Mouse (Mus musculus) myocyte (in vitro differentiated cells): ENCODE data around the gene Med28. TPM values are rescaled to one million over a fixed set of nuclear protein-coding genes. Genes with fewer than 3 reads are reported as not detected.

ENCODE experiments used
- H3K27me3 ChIP-seq: one replicate; pipeline ENCODE4 v1.6.1; 2011; ENCODE audit not compliant: control insufficient read depth, insufficient read depth, insufficient read length
- H3K36me3 ChIP-seq: one replicate; pipeline ENCODE4 v1.6.1; 2011; ENCODE audit not compliant: control insufficient read depth, insufficient read depth
- H3K4me2 ChIP-seq: one replicate; pipeline ENCODE4 v1.6.1; 2011; ENCODE audit warnings: low read depth, control low read depth
- H3K4me3 ChIP-seq: one replicate; pipeline ENCODE4 v1.5.1; 2011; ENCODE audit warnings: mild to moderate bottlenecking, control low read depth, moderate library complexity
- H3K79me2 ChIP-seq: one replicate; pipeline ENCODE4 v1.6.1; 2011; ENCODE audit not compliant: control insufficient read depth, insufficient read depth
- H3ac ChIP-seq: one replicate; pipeline ENCODE4 v1.6.1; 2011; ENCODE audit not compliant: control insufficient read depth, insufficient read length
- CEBPB ChIP-seq: IDR thresholded peaks from 2 replicates; pipeline ENCODE4 v1.6.1; 2011; ENCODE audit warnings: mild to moderate bottlenecking, moderate library complexity; ENCODE audit not compliant: poor library complexity, insufficient read depth, severe bottlenecking
- E2F4 ChIP-seq: IDR thresholded peaks from one replicate; pipeline ENCODE4 v1.6.1; 2011; ENCODE audit warnings: mild to moderate bottlenecking, control low read depth, moderate library complexity; ENCODE audit not compliant: insufficient read depth
- MAX ChIP-seq: IDR thresholded peaks from one replicate; pipeline ENCODE4 v1.6.1; 2011; ENCODE audit warnings: low read depth, mild to moderate bottlenecking, control low read depth
- MYOD1 ChIP-seq, 3 experiments: IDR thresholded peaks; one replicate each; pipeline ENCODE4 v1.6.1; 2011; ENCODE audit warnings: control low read depth in 2 of 3, low read depth in 2 of 3, mild to moderate bottlenecking in 2 of 3, moderate library complexity in 1 of 3; ENCODE audit not compliant: insufficient read length in 2 of 3, control insufficient read depth in 1 of 3
- MYOG ChIP-seq, 3 experiments: IDR thresholded peaks; one replicate each; pipeline ENCODE4 v1.6.1; 2011; ENCODE audit warnings: control low read depth in 2 of 3, low read depth in 2 of 3, mild to moderate bottlenecking in 2 of 3; ENCODE audit not compliant: insufficient read length in 2 of 3, control insufficient read depth in 1 of 3, insufficient read depth in 1 of 3
- POLR2A ChIP-seq: IDR thresholded peaks from one replicate; pipeline ENCODE4 v1.6.1; 2011; ENCODE audit warnings: low read depth, mild to moderate bottlenecking, control low read depth, moderate library complexity; ENCODE audit not compliant: insufficient read length
- POLR2AphosphoS2 ChIP-seq: IDR thresholded peaks from one replicate; pipeline ENCODE4 v1.6.1; 2011; ENCODE audit warnings: low read depth, control low read depth; ENCODE audit not compliant: insufficient read length
- REST ChIP-seq: IDR thresholded peaks from one replicate; pipeline ENCODE4 v1.6.1; 2011; ENCODE audit warnings: mild to moderate bottlenecking, control low read depth, moderate library complexity; ENCODE audit not compliant: insufficient read depth, insufficient read length
- SRF ChIP-seq: IDR thresholded peaks from one replicate; pipeline ENCODE4 v1.6.1; 2011; ENCODE audit warnings: low read depth; ENCODE audit not compliant: control insufficient read depth, insufficient read length
- TCF12 ChIP-seq: IDR thresholded peaks from one replicate; pipeline ENCODE4 v1.6.1; 2011; ENCODE audit warnings: mild to moderate bottlenecking, control low read depth; ENCODE audit not compliant: poor library complexity, insufficient read depth, severe bottlenecking
- TCF3 ChIP-seq: IDR thresholded peaks from one replicate; pipeline ENCODE4 v1.6.1; 2011; ENCODE audit warnings: low read depth, control low read depth; ENCODE audit not compliant: insufficient read length
- USF1 ChIP-seq: IDR thresholded peaks from one replicate; pipeline ENCODE4 v1.6.1; 2011; ENCODE audit warnings: low read depth, mild to moderate bottlenecking, control low read depth, moderate library complexity
- polyA plus RNA-seq: library from polyadenylated mRNA; unstranded; fragments of >200 nt; fragmentation: generic; extraction: Trizol; gene quantifications from one replicate; pipeline ENCODE4 v1.2.1, GENCODE M21; 2012; ENCODE audit warnings: missing spikeins

Gene Med28
- polyA plus RNA-seq, 1 experiment, result 152 TPM

DNA sequence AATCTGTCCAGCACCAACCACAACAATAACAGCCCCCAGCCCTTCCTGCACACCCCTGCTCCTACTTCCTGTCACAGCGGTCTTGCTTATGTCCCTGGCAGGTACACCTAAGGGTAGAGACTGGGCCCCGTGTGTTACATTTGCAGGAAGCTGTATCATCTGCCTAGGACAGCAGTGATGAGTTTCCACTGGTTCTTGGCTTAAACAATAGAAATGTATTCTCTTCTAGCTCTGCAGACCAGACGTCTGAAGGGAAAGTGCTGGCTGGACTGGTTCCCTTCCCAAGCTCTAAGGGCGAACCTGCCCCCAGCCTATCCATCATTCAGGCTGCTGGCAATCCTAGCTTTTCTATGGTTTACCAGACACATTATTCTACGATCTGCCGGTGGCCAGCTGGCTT, 44.0 kb downstream of the Med28 start:
- H3K4me3 ChIP-seq, result no peak overlapping the region

DNA sequence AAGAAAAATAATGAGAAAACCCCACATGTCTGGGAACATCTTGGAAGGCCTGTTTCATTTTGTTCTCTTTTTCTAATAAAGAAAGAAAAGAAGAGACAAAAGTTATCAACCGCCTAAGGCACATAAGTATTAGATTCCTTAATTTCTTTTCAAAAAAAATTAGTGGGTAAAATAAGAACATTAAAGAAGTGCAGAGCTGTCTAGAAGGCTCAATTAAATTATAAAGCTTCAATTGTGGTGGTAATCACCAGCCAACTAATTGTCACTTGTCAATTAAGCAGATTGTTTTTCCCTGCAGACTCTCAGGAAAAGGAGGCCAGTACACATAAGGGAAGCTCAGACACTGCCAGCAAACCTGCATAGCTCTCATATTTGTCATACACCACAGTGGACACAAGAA, 45.8 kb downstream of the Med28 start:
- no peaks in the 10 kb centered on the region for H3K79me2 ChIP-seq
- no peak overlapping the region for H3K4me2 ChIP-seq
- peaks cover 5% of the 10 kb centered on the region for H3K27me3 ChIP-seq
- TF ChIP-seq MAX (no peak), MYOG (IDR thresholded peaks at IDR 0.05; ENCODE audit: control insufficient read depth in 1 of 3, insufficient read depth in 1 of 3, insufficient read length in 2 of 3, low read depth in 2 of 3) (no peak), USF1 (no peak), POLR2AphosphoS2 (no peak), CEBPB (no peak), MYOD1 (IDR thresholded peaks at IDR 0.05; ENCODE audit: control insufficient read depth in 1 of 3, insufficient read length in 2 of 3, low read depth in 2 of 3) (no peak), TCF12 (no peak), SRF (no peak), TCF3 (no peak), E2F4 (no peak), POLR2A (no peak), REST (no peak)
- H3ac ChIP-seq, result no peak overlapping the region
- H3K4me3 ChIP-seq, result no peak overlapping the region
- no peaks in the 10 kb centered on the region for H3K36me3 ChIP-seq

More for the DNA sequence above, 44.0 kb downstream of the Med28 start:
- Histone ChIP-seq H3K79me2 (no peaks in the 10 kb centered on the region), H3K27me3 (peaks cover 5% of the 10 kb centered on the region), H3K4me2 (no peak overlapping the region), H3ac (no peak overlapping the region), H3K36me3 (no peaks in the 10 kb centered on the region)
- no peak for TF ChIP-seq TCF12
- TF ChIP-seq POLR2A, result no peak
- no peak for TF ChIP-seq CEBPB
- no peak for TF ChIP-seq MYOG (IDR thresholded peaks at IDR 0.05; ENCODE audit: control insufficient read depth in 1 of 3, insufficient read depth in 1 of 3, insufficient read length in 2 of 3, low read depth in 2 of 3)
- TF ChIP-seq E2F4, result no peak
- no peak for TF ChIP-seq REST
- TF ChIP-seq USF1, result no peak
- TF ChIP-seq POLR2AphosphoS2, result no peak
- TF ChIP-seq SRF, result no peak

DNA sequence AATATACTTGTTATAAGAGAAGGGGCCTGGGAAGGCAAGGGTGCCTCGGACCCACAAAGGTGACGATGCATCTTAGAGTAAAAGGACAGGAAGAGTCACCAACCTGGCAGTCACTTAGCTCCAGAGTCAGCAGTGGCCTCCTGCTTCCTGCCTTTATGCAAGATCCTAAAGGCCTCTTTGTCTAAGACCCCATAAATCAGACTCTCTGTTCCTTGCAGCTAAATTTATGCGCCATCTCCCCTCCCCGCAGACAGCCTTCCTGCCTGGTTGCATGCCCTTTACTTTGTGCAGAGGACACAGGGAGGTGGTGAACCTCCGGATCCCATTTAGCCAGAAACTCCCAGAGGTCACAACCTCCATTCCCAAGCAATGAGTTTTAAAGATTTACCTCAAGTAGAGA, 52.8 kb downstream of the Med28 start:
- Histone ChIP-seq H3K79me2 (no peaks in the 10 kb centered on the region), H3ac (no peak overlapping the region), H3K36me3 (no peaks in the 10 kb centered on the region), H3K27me3 (no peaks in the 10 kb centered on the region), H3K4me2 (no peak overlapping the region), H3K4me3 (no peak overlapping the region)
- TF ChIP-seq MYOD1 (IDR thresholded peaks at IDR 0.05; ENCODE audit: control insufficient read depth in 1 of 3, insufficient read length in 2 of 3, low read depth in 2 of 3) (no peak), POLR2AphosphoS2 (no peak), POLR2A (no peak), E2F4 (no peak), MYOG (IDR thresholded peaks at IDR 0.05; ENCODE audit: control insufficient read depth in 1 of 3, insufficient read depth in 1 of 3, insufficient read length in 2 of 3, low read depth in 2 of 3) (no peak), TCF12 (no peak), TCF3 (no peak), USF1 (no peak)

DNA sequence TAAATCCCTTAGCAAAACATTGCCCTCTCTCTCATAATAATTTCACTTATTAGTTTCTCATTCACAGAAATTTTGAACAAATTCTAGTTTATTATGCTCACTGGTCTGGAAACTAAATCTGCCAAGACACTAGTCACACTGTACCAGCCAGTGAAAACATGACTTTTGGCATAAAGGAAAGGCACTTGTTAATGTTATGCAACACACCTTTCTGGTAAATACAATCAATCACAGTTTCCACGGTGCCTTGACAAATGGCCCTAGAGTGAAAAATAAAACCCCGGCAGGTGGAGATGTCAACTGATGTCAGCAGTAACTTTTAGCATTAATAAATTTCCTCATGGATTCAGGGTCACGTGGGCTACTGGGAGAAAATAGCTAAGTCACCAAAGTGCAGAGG, 56.7 kb downstream of the Med28 start:
- no peaks in the 10 kb centered on the region for H3K79me2 ChIP-seq
- peak; percentile 23 for TF ChIP-seq USF1
- no peak for TF ChIP-seq MAX
- H3K4me3 ChIP-seq, result no peak overlapping the region
- no peak overlapping the region for H3K4me2 ChIP-seq
- no peaks in the 10 kb centered on the region for H3K27me3 ChIP-seq
- no peak overlapping the region for H3ac ChIP-seq
- no peaks in the 10 kb centered on the region for H3K36me3 ChIP-seq

DNA sequence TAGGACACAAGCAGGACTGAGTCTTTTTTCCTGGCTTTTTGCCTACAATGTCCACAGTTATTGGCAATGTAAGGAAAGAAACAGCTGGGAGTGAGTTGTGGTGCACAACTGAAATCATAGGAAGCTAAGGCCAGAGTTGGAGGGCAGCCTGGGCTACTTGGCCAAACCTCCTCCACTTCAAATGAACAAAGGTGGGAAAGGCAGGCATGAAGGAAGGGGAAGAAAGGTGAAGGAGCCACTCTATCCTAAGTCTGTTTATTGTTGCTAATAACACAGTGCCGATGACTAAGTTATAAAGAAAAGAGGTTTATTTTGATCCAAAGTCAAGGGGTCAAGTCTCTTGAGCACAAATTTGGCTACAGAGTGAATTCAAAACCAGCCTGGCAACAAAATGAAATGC, 57.3 kb downstream of the Med28 start:
- no peak for TF ChIP-seq POLR2AphosphoS2
- TF ChIP-seq POLR2A, result no peak
- no peak for TF ChIP-seq MYOG (IDR thresholded peaks at IDR 0.05; ENCODE audit: control insufficient read depth in 1 of 3, insufficient read depth in 1 of 3, insufficient read length in 2 of 3, low read depth in 2 of 3)
- no peak for TF ChIP-seq SRF
- no peak for TF ChIP-seq MAX
- no peak for TF ChIP-seq TCF12
- TF ChIP-seq TCF3, result no peak
- no peak for TF ChIP-seq CEBPB
- Histone ChIP-seq H3K36me3 (no peaks in the 10 kb centered on the region), H3K4me2 (no peak overlapping the region), H3K27me3 (no peaks in the 10 kb centered on the region), H3K4me3 (no peak overlapping the region), H3K79me2 (no peaks in the 10 kb centered on the region), H3ac (no peak overlapping the region)

Other genes starting within 250 kb of the Med28 start
- 62.4 TPM for gene Qdpr, start 70.0 kb upstream of the Med28 start, polyA plus RNA-seq
- not detected for gene Clrn2, start 66.5 kb upstream of the Med28 start, polyA plus RNA-seq
- 70.5 TPM for gene Lap3, start 26.9 kb upstream of the Med28 start, polyA plus RNA-seq
- 0.01 TPM for gene Fam184b, start 119.4 kb downstream of the Med28 start, polyA plus RNA-seq
- gene Ncapg, start 149.7 kb downstream of the Med28 start, polyA plus RNA-seq, result 6.3 TPM